Mouse (Mus musculus) gastrocnemius, adult 8-10 months (tissue): ENCODE data around the gene Il18r1. TPM values are rescaled to one million over a fixed set of nuclear protein-coding genes. Genes with fewer than 3 reads are reported as not detected.
A peak's percentile ranks its signal among the peaks of the same experiment; 100 is the strongest.

Source experiments
- DNase-seq, 2 experiments: peaks; one replicate each; pipeline ENCODE4 v3.0.0; 2022; ENCODE audit warnings: low spot score in 2 of 2
- total RNA-seq, 4 experiments: library from RNA; stranded (reverse); gene quantifications; 2 replicates each; pipeline ENCODE4 v1.2.4; 2022

Il18r1 gene
- total RNA-seq, 4 experiments from 2014 or later: 0.13 to 0.19 TPM; not detected in 2

GRCm38 (mm10) chr1:40494594-40494993 lies 29.2 kb downstream of the Il18r1 start:
- DNase-seq: no peak

GRCm38 (mm10) chr1:40499708-40500107 lies 34.4 kb downstream of the Il18r1 start:
- DNase-seq: no peak

DNA sequence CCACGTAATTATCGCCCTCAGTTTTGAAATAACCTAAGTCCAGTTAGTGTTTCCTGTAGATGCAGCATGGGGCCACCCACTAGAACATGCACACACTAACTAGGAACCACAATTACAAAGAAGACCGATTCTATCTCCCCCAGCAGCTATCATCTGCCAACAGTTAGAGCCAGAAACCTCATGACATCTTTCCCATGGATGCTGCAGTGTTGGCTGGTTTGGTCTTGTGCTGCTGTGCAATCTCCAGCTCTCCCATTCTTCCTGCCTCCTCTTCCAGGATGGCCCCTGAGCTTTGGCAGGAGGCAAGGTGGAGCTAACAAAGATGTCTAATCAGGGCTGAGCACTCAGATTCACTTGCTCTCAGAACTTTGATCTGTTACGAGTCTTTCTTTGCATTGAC lies 35.8 kb downstream of the Il18r1 start:
- DNase-seq: no peak

DNA sequence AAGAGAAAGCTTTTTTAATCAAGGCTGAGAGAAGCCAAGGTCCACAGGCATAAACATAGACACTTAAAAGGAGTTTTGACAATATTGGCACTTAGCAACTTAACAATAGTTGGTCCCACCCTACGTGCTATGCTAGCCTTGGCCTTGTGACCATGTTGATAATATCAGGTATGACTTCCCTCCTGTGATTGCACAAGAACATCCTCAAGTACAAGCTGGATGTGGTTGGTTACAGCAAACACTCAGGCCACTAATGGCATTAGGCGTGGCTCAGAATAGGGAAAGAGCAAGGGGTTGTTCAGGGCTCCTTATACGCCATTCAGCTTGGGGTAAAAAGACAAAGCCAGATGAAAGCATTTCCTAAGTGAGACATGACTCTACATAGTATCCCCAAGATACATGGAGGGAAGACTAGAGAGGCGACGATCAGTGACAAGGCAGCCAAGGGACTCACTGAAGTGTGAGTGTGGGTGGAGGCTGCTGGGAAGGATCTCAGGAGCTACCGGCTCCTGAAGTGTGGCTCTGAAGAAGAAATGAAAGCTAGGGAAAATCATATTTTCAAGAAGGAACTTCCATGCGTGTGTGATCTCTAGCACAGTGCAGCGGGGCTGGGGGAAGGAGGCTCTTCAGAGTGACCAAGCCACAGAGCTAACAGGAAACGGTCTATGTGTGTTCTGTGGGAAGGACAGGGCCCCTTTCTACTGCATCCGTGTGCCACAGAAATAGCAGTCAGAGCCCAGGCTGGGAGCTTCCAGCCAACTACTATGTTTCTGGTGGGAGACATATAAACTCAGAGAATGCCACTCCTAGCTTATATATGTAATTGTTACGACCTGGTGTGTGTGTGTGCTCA lies 36.4 kb downstream of the Il18r1 start:
- DNase-seq: no peak

- no peak for DNase-seq
Measured at GRCm38 (mm10) chr1:40504548-40504947, 39.2 kb downstream of the Il18r1 start.

GRCm38 (mm10) chr1:40514851-40515585 lies 49.7 kb downstream of the Il18r1 start, which contains the start of gene Il18rap:
Gene Il18rap, plus strand, starts transcription at chr1:40515362.
- no peak for DNase-seq

GRCm38 (mm10) chr1:40516364-40516763 lies 51.0 kb downstream of the Il18r1 start:
- DNase-seq: no peak

DNA sequence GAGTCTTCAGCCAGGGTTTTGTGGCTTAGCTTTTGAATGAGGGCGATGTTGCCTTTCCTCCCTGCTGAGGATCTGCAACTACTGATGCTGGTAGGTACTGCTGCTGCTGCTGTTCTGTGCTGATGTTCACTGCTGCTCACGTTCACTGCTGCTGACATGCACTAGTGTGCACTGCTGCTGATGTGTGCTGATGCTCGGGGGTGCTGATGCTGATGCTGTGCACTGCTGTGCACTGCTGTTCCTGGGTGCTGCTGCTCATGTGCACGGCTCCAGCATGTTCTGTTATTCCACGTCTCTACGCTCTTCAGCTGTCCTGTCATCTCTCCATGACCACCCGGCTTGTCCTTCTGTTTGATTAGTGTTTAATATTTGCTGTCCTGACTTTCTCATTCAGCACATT lies 57.6 kb downstream of the Il18r1 start:
- DNase-seq: no peak

- DNase-seq: no peak
Measured at GRCm38 (mm10) chr1:40523971-40524722, 58.8 kb downstream of the Il18r1 start.

GRCm38 (mm10) chr1:40529287-40529686 lies 63.9 kb downstream of the Il18r1 start:
- no peak for DNase-seq

GRCm38 (mm10) chr1:40537577-40537976 lies 72.2 kb downstream of the Il18r1 start:
- no peak for DNase-seq

GRCm38 (mm10) chr1:40544650-40545049 lies 79.3 kb downstream of the Il18r1 start:
- DNase-seq: peak in 1 of 2 experiments; percentile 3

DNA sequence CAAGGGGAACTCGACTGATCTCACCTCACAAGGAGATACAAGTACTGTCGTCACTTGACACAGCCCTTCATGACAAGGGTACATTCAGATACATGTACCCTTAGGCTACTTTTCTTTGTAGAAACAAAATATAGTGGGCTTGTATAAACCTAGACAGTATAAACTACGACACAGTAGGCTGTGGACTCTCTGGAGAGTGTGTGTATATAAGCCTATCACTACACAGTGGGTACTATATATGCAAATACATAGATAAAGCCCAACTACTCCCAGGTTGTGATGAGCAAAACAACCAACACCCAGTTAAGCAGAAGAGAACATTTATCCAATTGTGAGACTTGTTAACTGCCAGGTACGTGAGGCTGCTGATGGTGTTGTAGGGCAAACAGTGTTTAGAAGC lies 81.3 kb downstream of the Il18r1 start:
- no peak for DNase-seq

DNA sequence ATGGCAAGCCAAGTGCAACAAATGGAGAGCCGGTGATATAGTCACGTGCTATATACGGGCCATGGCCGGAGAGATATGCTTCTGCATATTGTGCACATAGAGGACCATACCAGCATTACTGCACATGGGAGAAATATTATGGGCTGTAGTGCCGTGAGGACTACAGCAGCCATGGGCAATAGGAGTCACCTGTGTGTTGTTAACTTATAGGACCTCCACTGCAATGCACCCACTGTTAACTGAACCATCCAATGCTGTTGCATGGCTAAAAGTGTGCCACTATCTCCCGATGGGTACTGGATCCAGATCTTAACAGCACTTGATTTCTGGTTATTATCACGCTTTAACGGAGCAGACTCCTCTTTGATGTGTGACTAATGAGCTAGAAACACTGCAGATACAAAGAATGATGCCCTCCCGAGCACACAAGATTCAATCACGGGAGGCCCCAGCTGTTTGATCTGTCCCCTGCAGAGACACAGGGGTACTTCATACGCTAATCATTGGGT lies 81.8 kb downstream of the Il18r1 start:
- no peak for DNase-seq

DNA sequence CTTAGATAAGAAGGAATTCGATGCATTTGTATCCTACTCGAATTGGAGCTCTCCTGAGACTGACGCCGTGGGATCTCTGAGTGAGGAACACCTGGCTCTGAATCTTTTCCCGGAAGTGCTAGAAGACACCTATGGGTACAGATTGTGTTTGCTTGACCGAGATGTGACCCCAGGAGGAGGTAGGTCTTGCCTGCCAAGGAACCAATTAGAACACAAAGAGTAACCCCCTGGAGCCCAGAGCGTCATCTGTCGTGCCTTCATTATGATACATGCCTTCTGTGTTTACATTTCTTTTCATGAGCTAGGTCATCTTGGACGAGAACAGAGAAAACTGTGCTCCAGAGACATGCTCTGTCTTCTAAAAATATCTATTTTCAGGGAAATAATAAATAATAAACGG lies 82.4 kb downstream of the Il18r1 start:
- DNase-seq: no peak

Other genes starting within 250 kb of the Il18r1 start
- 1 to 10 TPM; 1.3 to 3.0 (median 2.0) TPM for gene Il1r1, start 240.5 kb upstream of the Il18r1 start, total RNA-seq
- gene Il1rl2, start 140.9 kb upstream of the Il18r1 start, total RNA-seq: 1 to 10 TPM in 1 of 4 experiments, under 1 TPM in 3; 0.27 to 1.6 (median 0.49) TPM
- gene Il1rl1, start 36.0 kb upstream of the Il18r1 start, total RNA-seq: under 1 TPM; 0.39 to 0.94 (median 0.52) TPM
- not detected for gene Il18rap, start 49.8 kb downstream of the Il18r1 start, total RNA-seq
- gene Slc9a4, start 114.5 kb downstream of the Il18r1 start, total RNA-seq: under 1 TPM; 0.12 to 0.82 (median 0.57) TPM
- gene Slc9a2, start 215.0 kb downstream of the Il18r1 start, total RNA-seq: 10 to 100 TPM; 13.8 to 24.5 (median 17.3) TPM